Mouse (Mus musculus) activated CD4-positive, CD25-positive, alpha-beta regulatory T cell, adult 4 months (primary cell): ENCODE measurements at regions not wholly inside any gene's neighbourhood (a gene's known extent, or its start where the extent isn't known, plus 50 kb on each side); places are given as distances from the start of the nearest gene placed in this dataset.

Experiments used
- ATAC-seq: one replicate; pipeline ENCODE4 v1.8.0; 2017

- ATAC-seq, result peak; percentile 80
Observed at GRCm38 (mm10) chr3:121104571-121105407, 66.7 kb downstream of the Rwdd3 start.

- no peak for ATAC-seq
Observed at GRCm38 (mm10) chr3:121102871-121103270, 68.6 kb downstream of the Rwdd3 start.

GRCm38 (mm10) chr3:121102120-121102519 is 69.4 kb downstream of the Rwdd3 start:
- no peak for ATAC-seq

DNA sequence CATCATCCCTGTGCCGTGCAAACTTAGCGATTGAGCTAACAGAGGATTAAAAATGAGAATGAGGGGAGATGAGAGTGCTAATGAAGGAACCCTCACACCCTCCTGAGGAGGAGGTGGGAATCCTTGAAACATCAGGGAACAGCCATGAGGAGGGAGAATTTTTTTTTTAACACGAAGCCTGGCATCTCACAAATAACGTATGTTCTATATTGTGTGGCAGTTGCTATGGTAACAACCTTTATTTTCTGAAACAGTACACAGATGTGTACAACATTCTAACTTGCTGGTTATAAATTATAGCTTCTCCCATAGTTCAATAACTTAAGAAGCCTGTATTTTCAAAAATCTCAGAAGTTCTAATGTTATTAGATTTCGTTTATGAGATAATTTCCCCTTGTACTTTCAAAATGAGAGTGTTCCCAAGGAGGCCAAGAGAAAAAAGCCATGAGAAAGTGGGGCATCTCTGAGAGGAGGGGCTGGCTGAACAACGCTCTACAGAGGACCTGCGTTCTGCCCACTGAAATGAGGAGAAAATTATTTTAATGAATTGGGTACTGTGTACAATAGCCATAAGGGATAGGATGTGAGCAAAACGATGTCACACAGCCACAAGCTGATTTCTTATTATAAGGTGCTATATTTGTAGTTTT is 71.2 kb downstream of the Rwdd3 start:
- ATAC-seq, result no peak

DNA sequence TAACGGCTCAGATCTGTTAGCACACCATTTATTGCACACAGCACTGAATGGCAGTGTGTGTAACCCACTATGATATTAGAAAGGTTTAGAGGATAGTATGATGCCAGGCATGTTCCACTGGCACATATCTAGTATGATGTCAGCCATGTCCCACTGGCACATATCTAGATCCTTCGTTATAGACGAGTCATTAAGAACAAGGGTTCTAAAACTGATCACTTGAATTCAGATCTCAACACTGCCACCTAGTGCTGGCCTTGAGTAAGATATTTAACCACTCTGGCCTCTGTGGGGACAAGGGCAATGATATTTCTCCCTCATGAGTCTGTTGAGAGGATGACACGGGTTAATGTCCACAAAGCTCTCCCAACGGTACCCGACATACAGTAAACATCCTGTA is 78.0 kb downstream of the Rwdd3 start:
- ATAC-seq, result no peak

GRCm38 (mm10) chr3:121088724-121089123 is 82.8 kb downstream of the Rwdd3 start:
- ATAC-seq, result no peak

GRCm38 (mm10) chr3:121068676-121069075 is 102.8 kb downstream of the Rwdd3 start:
- ATAC-seq, result no peak

DNA sequence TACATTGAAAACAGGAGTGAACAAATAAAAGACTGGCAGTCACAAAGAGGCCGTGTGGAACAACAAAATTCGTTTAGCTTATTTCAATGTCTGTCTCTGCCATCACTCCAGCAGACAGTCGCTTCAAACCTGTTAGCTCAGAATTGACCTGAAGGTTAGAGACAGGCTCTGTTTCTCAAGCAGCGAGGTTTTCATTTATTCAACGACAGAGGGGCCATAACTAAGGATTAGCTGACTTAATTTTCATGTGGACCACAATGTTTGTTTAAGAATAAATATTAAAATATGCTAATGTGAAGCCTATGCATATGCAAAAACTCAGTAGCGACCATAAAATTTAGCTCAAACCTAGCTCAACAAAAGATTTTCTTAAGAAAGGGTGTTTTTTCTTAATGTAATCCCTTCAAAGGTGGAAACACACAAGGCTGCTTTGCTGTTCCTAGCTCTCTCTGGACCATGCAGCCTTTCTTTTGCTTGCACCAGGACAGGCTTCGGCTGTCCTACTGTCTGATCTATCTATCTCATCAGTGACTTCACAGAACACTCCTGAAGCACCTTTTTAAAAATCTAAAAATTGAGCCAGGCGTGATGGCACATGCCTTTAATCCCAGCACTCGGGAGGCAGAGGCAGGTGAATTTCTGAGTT is 135.5 kb downstream of the Rwdd3 start:
- no peak for ATAC-seq

DNA sequence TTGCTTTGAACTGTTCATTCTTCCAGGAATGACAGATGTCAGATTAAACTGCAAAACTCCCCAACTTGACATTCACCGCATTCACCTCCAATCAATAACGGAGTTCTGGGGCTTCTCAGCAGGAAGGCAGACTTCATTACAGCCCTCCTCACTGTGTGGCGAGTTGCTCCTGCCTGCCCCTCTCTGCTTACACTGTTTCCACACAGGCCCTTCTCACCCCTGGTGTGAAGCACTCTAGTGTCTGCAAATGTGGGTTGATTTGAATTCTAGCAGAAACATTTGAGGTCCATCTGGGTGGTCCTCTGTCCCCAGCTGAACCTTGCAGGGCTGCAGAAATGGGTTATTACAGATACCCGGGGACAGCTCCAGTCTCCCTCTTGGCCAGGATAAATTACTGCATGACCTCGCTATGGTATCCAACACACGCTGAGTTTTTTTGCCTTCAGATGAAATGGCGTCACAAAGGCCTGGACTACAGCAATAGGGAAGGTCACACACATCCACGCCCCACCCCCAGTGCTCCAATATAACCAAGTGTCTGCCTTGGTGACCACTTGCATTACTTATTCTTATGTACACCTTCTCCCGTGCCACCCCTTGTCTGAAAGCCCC is 145.8 kb downstream of the Rwdd3 start:
- no peak for ATAC-seq

DNA sequence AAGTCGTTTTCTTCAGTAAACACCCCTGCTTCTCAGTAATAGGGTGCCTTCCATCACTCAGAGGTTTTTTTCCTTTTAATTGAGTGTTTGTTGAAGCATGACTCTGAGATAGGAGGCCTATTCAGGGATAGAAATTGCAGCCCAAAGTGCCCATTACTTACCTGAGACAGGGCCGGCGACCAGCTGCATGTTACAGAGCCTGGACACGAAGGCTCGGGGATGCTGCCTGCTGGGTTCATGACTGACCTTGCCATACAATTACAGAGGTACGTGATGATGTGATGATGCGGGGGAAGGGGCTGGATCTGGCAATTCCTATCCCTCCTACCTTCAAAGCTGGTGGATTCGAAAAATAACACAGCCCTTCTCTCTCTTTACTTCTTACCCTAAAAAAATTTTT is 146.7 kb downstream of the Rwdd3 start:
- no peak for ATAC-seq

DNA sequence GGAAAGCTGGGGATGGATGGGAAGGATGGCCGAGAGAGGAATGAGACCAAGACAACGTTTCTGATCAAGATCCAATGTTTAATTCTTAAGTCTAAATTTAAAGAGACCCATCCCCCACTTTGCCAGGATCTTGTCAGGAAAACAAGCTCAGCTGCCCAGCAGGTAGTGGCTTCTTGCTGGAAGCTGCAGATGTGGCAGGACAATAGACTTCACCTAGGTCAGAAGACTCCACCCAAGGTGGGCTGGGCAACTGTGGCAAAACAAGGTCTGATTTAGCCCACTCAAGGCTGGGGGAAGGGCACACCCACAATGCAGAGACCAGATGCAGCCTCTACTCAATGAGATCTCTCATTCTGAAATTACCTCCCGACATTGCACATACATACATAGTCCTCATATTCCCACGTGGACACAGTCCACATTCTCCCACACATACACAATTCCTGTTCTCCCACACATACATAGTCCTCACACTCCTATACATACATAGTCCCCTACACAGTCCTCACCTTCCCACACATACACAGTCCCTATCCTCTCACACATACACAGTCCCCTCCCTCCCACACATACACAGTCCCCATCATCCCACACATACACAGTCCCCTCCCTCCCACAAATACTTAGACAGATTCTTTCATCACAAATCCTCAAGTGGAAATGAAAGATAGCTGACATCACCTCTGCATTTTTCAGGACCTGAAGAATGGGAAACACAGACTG is 150.2 kb downstream of the Rwdd3 start:
- no peak for ATAC-seq

DNA sequence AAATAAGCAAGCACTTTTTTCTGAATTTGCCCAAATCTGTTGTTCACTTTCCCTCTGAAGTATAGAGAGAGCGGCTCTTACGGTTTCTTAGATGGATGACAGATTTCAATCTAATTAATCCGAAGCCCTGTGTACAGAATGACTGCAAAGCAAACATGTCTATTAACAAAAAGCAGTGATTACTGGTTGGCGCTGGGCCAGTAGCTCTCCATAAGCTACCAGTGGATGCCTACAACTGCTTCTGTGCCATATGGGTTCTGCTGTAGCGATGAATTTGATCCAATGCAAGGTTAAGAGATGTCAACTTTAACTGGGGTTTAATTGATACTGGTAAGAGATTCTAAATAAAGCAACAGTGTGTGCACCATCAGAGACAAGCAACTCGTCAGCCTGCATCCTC is 162.3 kb downstream of the Rwdd3 start:
- ATAC-seq, result no peak

DNA sequence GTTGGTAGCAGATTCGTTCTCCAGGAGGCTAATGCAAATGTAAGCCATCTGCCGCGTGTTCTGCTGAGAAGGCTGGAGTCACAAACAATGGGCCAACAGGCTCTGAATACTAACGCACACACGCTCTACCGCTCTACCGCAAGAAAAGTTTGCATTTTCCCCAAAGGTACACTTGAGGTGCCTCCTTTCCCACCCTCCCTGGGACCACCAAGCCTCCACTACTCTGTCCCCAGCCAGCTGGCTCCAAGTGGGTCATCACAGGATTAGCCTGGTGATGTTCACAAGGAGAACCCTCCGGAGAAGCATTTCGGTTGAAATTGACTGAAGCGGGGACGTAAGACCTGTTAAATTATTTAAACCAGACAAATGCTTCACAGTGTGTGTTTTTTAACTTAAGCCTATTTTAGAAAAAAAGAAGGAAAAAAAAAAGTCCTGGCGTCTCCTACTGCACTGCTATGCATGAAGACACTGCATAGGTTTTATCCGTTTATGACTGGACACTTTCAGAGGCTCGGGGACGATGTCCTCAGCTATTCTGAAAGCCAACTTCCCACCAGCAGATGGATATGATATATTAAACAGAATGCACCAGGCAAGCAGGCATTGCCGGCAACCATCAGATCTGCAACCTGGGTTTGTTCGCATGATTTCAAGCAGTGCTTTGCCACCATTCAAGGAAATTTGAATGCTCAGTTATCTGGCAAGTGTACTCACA is 187.8 kb downstream of the Rwdd3 start:
- no peak for ATAC-seq

DNA sequence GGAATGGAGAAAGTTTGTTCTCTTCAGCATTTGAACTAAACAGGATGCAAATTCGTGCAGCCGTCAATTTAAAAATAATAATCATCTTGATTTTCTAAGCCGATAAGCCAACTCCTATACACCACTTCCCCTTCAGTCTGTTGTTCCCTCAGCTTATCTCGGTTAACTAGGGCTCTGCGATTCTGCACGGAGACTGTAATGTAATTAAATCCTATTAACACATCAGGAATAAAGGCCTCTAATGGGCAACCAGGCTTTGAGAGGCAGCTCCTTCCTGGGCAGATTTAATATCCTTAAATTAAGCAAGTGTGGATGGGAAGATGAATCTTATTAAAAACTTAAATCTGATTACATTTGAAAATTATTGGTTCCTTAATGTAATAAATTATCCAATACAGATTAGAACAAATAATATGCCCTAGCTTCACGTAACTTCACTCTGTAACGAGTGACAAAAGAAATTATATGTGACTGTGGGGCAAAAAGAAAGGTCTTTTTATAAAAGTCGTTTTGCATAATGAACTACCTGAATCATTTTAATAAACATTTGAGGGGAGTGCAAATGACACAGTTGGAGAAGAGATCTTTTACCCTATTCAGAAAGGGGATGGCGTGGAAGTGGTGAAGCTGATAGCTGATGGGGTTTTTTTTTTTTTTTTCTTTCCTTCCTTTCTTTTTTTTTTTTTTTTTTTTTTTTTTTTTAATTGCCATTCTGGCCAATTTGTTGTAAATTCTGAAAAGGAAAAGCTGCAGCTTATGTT is 188.5 kb downstream of the Rwdd3 start:
- ATAC-seq, result no peak

GRCm38 (mm10) chr3:120982218-120982617 is 189.3 kb downstream of the Rwdd3 start:
- ATAC-seq, result no peak

GRCm38 (mm10) chr3:120970746-120971466 is 200.6 kb downstream of the Rwdd3 start:
- no peak for ATAC-seq

DNA sequence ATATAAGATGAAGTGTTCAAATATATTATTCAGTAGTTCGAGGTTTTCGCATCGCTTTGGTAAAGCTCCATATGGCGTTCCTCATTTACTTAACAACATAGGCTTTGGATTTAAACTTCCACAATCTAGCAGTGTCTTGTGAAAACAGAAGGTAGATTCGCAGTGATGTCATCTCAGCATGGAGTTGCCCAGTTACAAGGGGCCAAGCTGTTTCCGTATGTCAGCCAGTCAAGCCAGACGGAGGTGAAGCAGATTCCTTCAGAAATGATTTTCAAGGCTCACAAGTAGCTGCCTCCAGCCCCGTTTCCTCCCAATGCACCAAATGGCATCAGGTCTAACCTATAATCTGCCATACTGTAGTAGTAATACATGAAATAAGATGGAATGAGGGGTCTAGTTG is 224.6 kb downstream of the Rwdd3 start:
- no peak for ATAC-seq

DNA sequence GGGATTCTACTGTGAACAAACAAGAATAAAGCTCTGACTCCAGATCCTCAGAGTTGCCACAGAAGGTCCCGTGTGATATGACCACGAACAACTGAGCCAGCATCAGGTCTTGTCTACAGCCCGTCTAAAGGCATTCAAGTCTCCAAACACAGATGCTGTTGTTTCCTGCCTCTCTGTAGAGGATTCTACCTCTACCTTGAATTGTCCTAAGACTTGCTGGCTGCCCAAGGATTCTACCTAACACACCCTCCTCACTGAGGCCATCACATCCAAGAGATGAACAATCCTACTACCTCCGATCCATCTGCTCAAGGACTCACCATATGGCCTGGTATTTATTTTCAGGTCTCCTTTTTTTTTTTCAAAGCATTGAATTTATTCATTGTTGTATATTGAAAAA is 237.1 kb downstream of the Rwdd3 start:
- ATAC-seq, result no peak

DNA sequence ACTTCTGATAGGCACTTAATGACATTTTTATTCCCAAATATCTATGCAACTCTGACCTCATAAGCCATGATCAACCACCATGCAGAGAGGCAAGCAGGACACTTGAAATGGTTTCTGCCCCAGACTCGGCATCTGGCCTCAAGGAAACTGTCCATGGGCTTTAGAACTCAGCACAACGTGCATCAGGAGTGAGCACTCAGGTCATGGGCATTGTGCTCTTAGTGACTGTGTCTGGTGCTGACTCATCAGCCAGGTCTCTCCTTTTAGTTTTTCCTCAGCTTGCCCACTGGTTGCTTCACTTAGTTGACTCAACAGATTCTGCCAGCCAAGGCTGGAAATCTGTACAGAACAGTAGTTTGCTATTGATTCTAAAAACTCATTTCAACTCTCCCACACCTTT is 251.1 kb downstream of the Rwdd3 start:
- ATAC-seq, result no peak

- no peak for ATAC-seq
Observed at GRCm38 (mm10) chr3:120898931-120899330, 272.6 kb downstream of the Rwdd3 start.

- ATAC-seq, result no peak
Observed at GRCm38 (mm10) chr3:120898258-120898657, 273.2 kb downstream of the Rwdd3 start.
